Mouse (Mus musculus): ENCODE measurements around the gene Zfp784. TPM values are rescaled to one million over a fixed set of nuclear protein-coding genes. Genes with fewer than 3 reads are reported as not detected.

Zfp784 gene
- polyA plus RNA-seq, 1 experiment from 2014 or later, result 5.7 TPM

GRCm38 (mm10) chr7:5017931-5018330 is 20.3 kb downstream of the Zfp784 start:
- no peak for DNase-seq (ENCODE audit: low spot score)
- ATAC-seq (replicated peaks; ENCODE audit: low FRiP score, low read depth), result no peak
- TF ChIP-seq CTCF (IDR thresholded peaks at IDR 0.05; ENCODE audit: low read depth), result no peak
- no peak overlapping the region for H3K9ac ChIP-seq (ENCODE audit: low read depth, low read length)
- WGBS, result 96% methylated on average over 21 of the region's 21 CpGs
- H3K36me3 ChIP-seq (ENCODE audit: insufficient read depth, low read length), result peaks cover 3% of the 10 kb centered on the region; the same call in 1 of the 2 replicates
- 0 out of 2 replicates have a peak, but pooled peaks cover 9% of the 10 kb centered on the region for H3K4me1 ChIP-seq (replicated peaks; ENCODE audit: insufficient read depth, low read length)
- H3K9me3 ChIP-seq (replicated peaks; ENCODE audit: low read length), result no peaks in the 10 kb centered on the region
- H3K4me3 ChIP-seq (replicated peaks; ENCODE audit: low read depth, low read length), result no peak overlapping the region
- no peak overlapping the region for H3K4me2 ChIP-seq (ENCODE audit: low read length)
- no peaks in the 10 kb centered on the region for H3K27me3 ChIP-seq (ENCODE audit: insufficient read depth, low read length)
- H3K27ac ChIP-seq, result no peak overlapping the region

GRCm38 (mm10) chr7:5017352-5017751 is 20.9 kb downstream of the Zfp784 start:
- H3K36me3 ChIP-seq (ENCODE audit: insufficient read depth, low read length), result peaks cover 5% of the 10 kb centered on the region; the same call in 1 of the 2 replicates
- no peak overlapping the region for H3K4me3 ChIP-seq (replicated peaks; ENCODE audit: low read depth, low read length)
- H3K9ac ChIP-seq (ENCODE audit: low read depth, low read length), result no peak overlapping the region
- H3K27me3 ChIP-seq (ENCODE audit: insufficient read depth, low read length), result no peaks in the 10 kb centered on the region
- H3K4me2 ChIP-seq (ENCODE audit: low read length), result no peak overlapping the region
- no peak overlapping the region for H3K27ac ChIP-seq
- 88% methylated on average over 16 of the region's 16 CpGs for WGBS
- TF ChIP-seq CTCF (IDR thresholded peaks at IDR 0.05; ENCODE audit: low read depth), result peak; percentile 34; the same call in 1 of the 2 replicates
- no peak for ATAC-seq (replicated peaks; ENCODE audit: low FRiP score, low read depth)
- 0 out of 2 replicates have a peak, but pooled peaks cover 9% of the 10 kb centered on the region for H3K4me1 ChIP-seq (replicated peaks; ENCODE audit: insufficient read depth, low read length)
- no peak for DNase-seq (ENCODE audit: low spot score)
- H3K9me3 ChIP-seq (replicated peaks; ENCODE audit: low read length), result no peaks in the 10 kb centered on the region

GRCm38 (mm10) chr7:5016920-5017319 is 21.3 kb downstream of the Zfp784 start:
- no peak overlapping the region for H3K9ac ChIP-seq (ENCODE audit: low read depth, low read length)
- no peak for ATAC-seq (replicated peaks; ENCODE audit: low FRiP score, low read depth)
- no peak overlapping the region for H3K27ac ChIP-seq
- no peak for DNase-seq (ENCODE audit: low spot score)
- TF ChIP-seq CTCF (IDR thresholded peaks at IDR 0.05; ENCODE audit: low read depth), result no peak
- H3K36me3 ChIP-seq (ENCODE audit: insufficient read depth, low read length), result peaks cover 7% of the 10 kb centered on the region; the same call in 1 of the 2 replicates
- H3K27me3 ChIP-seq (ENCODE audit: insufficient read depth, low read length), result no peaks in the 10 kb centered on the region
- no peak overlapping the region for H3K4me2 ChIP-seq (ENCODE audit: low read length)
- H3K4me1 ChIP-seq (replicated peaks; ENCODE audit: insufficient read depth, low read length), result 0 out of 2 replicates have a peak, but pooled peaks cover 9% of the 10 kb centered on the region
- H3K4me3 ChIP-seq (replicated peaks; ENCODE audit: low read depth, low read length), result no peak overlapping the region
- no peaks in the 10 kb centered on the region for H3K9me3 ChIP-seq (replicated peaks; ENCODE audit: low read length)
- 96% methylated on average over 2 of the region's 2 CpGs for WGBS

GRCm38 (mm10) chr7:5016057-5016456 is 22.2 kb downstream of the Zfp784 start:
- WGBS, result 48% methylated on average over 3 of the region's 3 CpGs
- DNase-seq (ENCODE audit: low spot score), result no peak
- H3K4me2 ChIP-seq (ENCODE audit: low read length), result peak overlapping the region; percentile 65
- peak overlapping the region; percentile 65; the same call in 1 of the 2 replicates for H3K9ac ChIP-seq (ENCODE audit: low read depth, low read length)
- H3K27ac ChIP-seq, result peak overlapping the region; percentile 99
- no peak for ATAC-seq (replicated peaks; ENCODE audit: low FRiP score, low read depth)
- no peaks in the 10 kb centered on the region for H3K9me3 ChIP-seq (replicated peaks; ENCODE audit: low read length)
- H3K4me3 ChIP-seq (replicated peaks; ENCODE audit: low read depth, low read length), result peak overlapping the region; percentile 76
- H3K36me3 ChIP-seq (ENCODE audit: insufficient read depth, low read length), result peaks cover 16% of the 10 kb centered on the region
- 0 out of 2 replicates have a peak, but pooled peaks cover 9% of the 10 kb centered on the region for H3K4me1 ChIP-seq (replicated peaks; ENCODE audit: insufficient read depth, low read length)
- TF ChIP-seq CTCF (IDR thresholded peaks at IDR 0.05; ENCODE audit: low read depth), result no peak
- no peaks in the 10 kb centered on the region for H3K27me3 ChIP-seq (ENCODE audit: insufficient read depth, low read length)

- H3K27ac ChIP-seq, result peak within 1 kb of the TSS; percentile 99
- TF ChIP-seq CTCF (IDR thresholded peaks at IDR 0.05; ENCODE audit: low read depth), result 0 out of 2 replicates have a peak, but pooled peaks have one; percentile 10
- H3K4me1 ChIP-seq (replicated peaks; ENCODE audit: insufficient read depth, low read length), result 0 out of 2 replicates have a peak, but pooled peaks cover 9% of the 10 kb centered on the region
- no peaks in the 10 kb centered on the region for H3K27me3 ChIP-seq (ENCODE audit: insufficient read depth, low read length)
- DNase-seq (ENCODE audit: low spot score), result peak; percentile 97
- WGBS, result under 1% methylated on average over 44 of the region's 76 CpGs
- peak within 1 kb of the TSS; percentile 65 for H3K4me2 ChIP-seq (ENCODE audit: low read length)
- peaks cover 23% of the 10 kb centered on the region for H3K36me3 ChIP-seq (ENCODE audit: insufficient read depth, low read length)
- peak within 1 kb of the TSS; percentile 76 for H3K4me3 ChIP-seq (replicated peaks; ENCODE audit: low read depth, low read length)
- no peaks in the 10 kb centered on the region for H3K9me3 ChIP-seq (replicated peaks; ENCODE audit: low read length)
- H3K9ac ChIP-seq (ENCODE audit: low read depth, low read length), result peak within 1 kb of the TSS; percentile 78
- ATAC-seq (replicated peaks; ENCODE audit: low FRiP score, low read depth), result peak; percentile 80
These were observed 22.9 kb downstream of the Zfp784 start, which contains the start of gene Gm44973 for GRCm38 (mm10) chr7:5015118-5016001. Gm44973 (plus strand) TSS chr7:5015496.
